26 mouse cellular contexts compared by ENCODE assay signal in the genomic region with DNA sequence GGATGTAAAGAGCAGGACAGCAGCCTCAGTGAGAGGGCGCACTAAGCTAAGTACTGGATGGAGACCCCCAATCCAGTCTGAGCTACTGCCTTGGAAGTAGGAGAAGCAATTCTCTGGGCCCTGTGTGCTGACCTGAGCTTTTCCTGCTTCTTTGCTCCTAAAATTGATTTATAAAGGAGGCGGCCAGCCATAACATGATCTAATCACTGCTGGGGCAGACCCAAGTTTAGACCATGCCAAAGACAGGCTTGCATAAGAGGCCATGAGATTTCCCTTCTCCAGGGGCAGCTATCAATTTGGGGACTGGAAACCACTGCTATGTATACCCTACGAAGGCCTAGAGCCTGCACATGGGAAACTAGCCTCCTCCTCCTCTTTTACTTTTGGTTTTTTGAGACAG. TPM values are rescaled to one million over a fixed set of nuclear protein-coding genes. Genes with fewer than 3 reads are reported as not detected.
DNase-seq lines count a peak whose midpoint lies in the region; ATAC-seq lines count a peak whose summit lies in the region.
"Had no signal": no experiment of that assay in that cellular context is flagged by ENCODE, and none has a peak within 500 bp of the region (broad histone marks: within the 10 kb centered on the region; RNA-seq: fewer than 3 reads in every experiment).

No protein-coding gene starts in this region.

- no peaks in the 10 kb centered on the region for H3K27me3 ChIP-seq in forebrain, embryonic 15.5 days
- H3K27me3 ChIP-seq: forebrain, embryonic 13.5 days; heart, embryonic 15.5 days; hindbrain, embryonic 15.5 days; megakaryocyte, embryonic 14.5 days; neural tube, embryonic 15.5 days had no signal

- no peak overlapping the region for H3K9ac ChIP-seq in forebrain, embryonic 15.5 days (replicated peaks)
- H3K9ac ChIP-seq: forebrain, embryonic 13.5 days; heart, embryonic 15.5 days; hindbrain, embryonic 15.5 days; neural tube, embryonic 15.5 days had no signal

- ATAC-seq in forebrain, embryonic 15.5 days (replicated peaks): no peak
- ATAC-seq: forebrain, embryonic 13.5 days; intestine, embryonic 16.5 days; midbrain, embryonic 16.5 days had no signal

- no peaks in the 10 kb centered on the region for H3K4me1 ChIP-seq in forebrain, embryonic 15.5 days

- WGBS in forebrain, embryonic 15.5 days: 82% methylated on average over 3 of the region's 3 CpGs

- H3K4me3 ChIP-seq in forebrain, embryonic 15.5 days: no peak overlapping the region
- H3K4me3 ChIP-seq: forebrain, embryonic 13.5 days; heart, embryonic 15.5 days; hindbrain, embryonic 15.5 days; megakaryocyte, embryonic 14.5 days; neural tube, embryonic 15.5 days had no signal

- DNase-seq in gastrocnemius, adult 18-20 months (ENCODE audit: low spot score): peak; percentile 68
- DNase-seq in gastrocnemius, postnatal 14 days: no peak
- DNase-seq in kidney, adult 9 months: peak; percentile 53
- no peak for DNase-seq in kidney, adult 8-10 months
- DNase-seq in adrenal gland, postnatal 25 days: peak; percentile 18
- DNase-seq in kidney, postnatal 14 days: peak; percentile 63
- no peak for DNase-seq in embryo, embryonic 10.5 days (ENCODE audit: low spot score)
- DNase-seq: cerebellum, adult 2 months; cerebellum, postnatal 36 days; heart, postnatal 4 days; left cerebral cortex, postnatal 4 days; lung, adult 18-20 months; lung, postnatal 14 days; right cerebral cortex, postnatal 4 days had no signal

- no peaks in the 10 kb centered on the region for H3K9me3 ChIP-seq in forebrain, embryonic 15.5 days
- H3K9me3 ChIP-seq: forebrain, embryonic 13.5 days; heart, embryonic 15.5 days; hindbrain, embryonic 15.5 days; megakaryocyte, embryonic 14.5 days; neural tube, embryonic 15.5 days had no signal

- H3K27ac ChIP-seq in forebrain, embryonic 15.5 days (replicated peaks): no peak overlapping the region
- H3K27ac ChIP-seq: forebrain, embryonic 13.5 days; heart, embryonic 15.5 days; hindbrain, embryonic 15.5 days; neural tube, embryonic 15.5 days; stomach, postnatal 0 days had no signal

- H3K4me2 ChIP-seq in forebrain, embryonic 15.5 days (replicated peaks): no peak overlapping the region
- H3K4me2 ChIP-seq: forebrain, embryonic 13.5 days; heart, embryonic 15.5 days; hindbrain, embryonic 15.5 days; liver, embryonic 11.5 days; neural tube, embryonic 15.5 days had no signal

- peaks cover 44% of the 10 kb centered on the region for H3K36me3 ChIP-seq in forebrain, embryonic 15.5 days

- intact Hi-C loops in gastrocnemius, postnatal 14 days (cut with DNase I; ENCODE audit: low total_unique reads): no loop called here

RNA-seq across cellular contexts. Expression of a gene that starts 10.7 kb away (rescaled TPM):
- total RNA-seq in gastrocnemius, adult 18-20 months (2021): under 1 TPM in 1 of 2 experiments, not detected in 1; 0.11 TPM
- total RNA-seq in gastrocnemius, postnatal 14 days (2021): 1 to 10 TPM; 1.9 to 2.1 TPM
- 0.15 TPM in 1 of 2 replicates, not detected in the other for total RNA-seq in adrenal gland, postnatal 25 days (2021)
- polyA plus RNA-seq in forebrain, embryonic 15.5 days (2015; fragmentation: Nextera tagmentation; extraction: Ambion mirVana): 1.4 and 1.7 TPM in 2 replicates
- total RNA-seq: layer of hippocampus, adult 8-10 months; left cerebral cortex, adult 18-20 months; left cerebral cortex, postnatal 4 days had no signal

RNA-seq across cellular contexts. Expression of a gene that starts 32.6 kb away (rescaled TPM):
- 10 to 100 TPM; 10.3 to 11.6 TPM for total RNA-seq in gastrocnemius, adult 18-20 months (2021)
- 10 to 100 TPM; 10.1 to 11.2 TPM for total RNA-seq in gastrocnemius, postnatal 14 days (2021)
- total RNA-seq in adrenal gland, postnatal 25 days (2021): 17.7 and 20.6 TPM in 2 replicates
- 28.8 and 31.3 TPM in 2 replicates for polyA plus RNA-seq in forebrain, embryonic 15.5 days (2015; fragmentation: Nextera tagmentation; extraction: Ambion mirVana)

RNA-seq across cellular contexts. Expression of a gene that starts 36.6 kb away (rescaled TPM):
- total RNA-seq in gastrocnemius, adult 18-20 months (2021): 10 to 100 TPM; 40.1 to 42.7 TPM
- total RNA-seq in gastrocnemius, postnatal 14 days (2021): 10 to 100 TPM; 43.2 to 44.7 TPM
- 108 and 110 TPM in 2 replicates for total RNA-seq in adrenal gland, postnatal 25 days (2021)
- 184 and 193 TPM in 2 replicates for polyA plus RNA-seq in forebrain, embryonic 15.5 days (2015; fragmentation: Nextera tagmentation; extraction: Ambion mirVana)

RNA-seq across cellular contexts. Expression of a gene that starts 57.9 kb away (rescaled TPM):
- total RNA-seq in gastrocnemius, adult 18-20 months (2021): 10 to 100 TPM; 47.9 to 56.7 TPM
- total RNA-seq in gastrocnemius, postnatal 14 days (2021): 100 to 1,000 TPM; 191 to 254 TPM
- 22.7 and 27.4 TPM in 2 replicates for total RNA-seq in adrenal gland, postnatal 25 days (2021)
- 35.1 and 54.8 TPM in 2 replicates for polyA plus RNA-seq in forebrain, embryonic 15.5 days (2015; fragmentation: Nextera tagmentation; extraction: Ambion mirVana)

Comparison
In these comparisons a context has a peak if more than half of its experiments do, and no peak if none do; other contexts are left out.
1. DNase-seq: peak in gastrocnemius, adult 18-20 months (single experiment), kidney, adult 9 months (single experiment), adrenal gland, postnatal 25 days (single experiment) and kidney, postnatal 14 days (single experiment); none in gastrocnemius, postnatal 14 days (single experiment), kidney, adult 8-10 months (0 of 2) and embryo, embryonic 10.5 days (single experiment).